Mouse (Mus musculus) lung, postnatal 0 days (tissue): ENCODE results near the gene Slamf8.

Experiments used
- CTCF ChIP-seq: IDR thresholded peaks from 2 replicates; pipeline ENCODE4 v1.5.1; 2016; ENCODE audit warnings: antibody characterized with exemption, mild to moderate bottlenecking
- EP300 ChIP-seq: IDR thresholded peaks from 2 replicates; pipeline ENCODE4 v1.6.1; 2016; ENCODE audit warnings: antibody characterized with exemption, mild to moderate bottlenecking, control low read depth

- TF ChIP-seq EP300, result no peak
- no peak for TF ChIP-seq CTCF
These were observed 48.4 kb upstream of the Slamf8 start for GRCm38 (mm10) chr1:172638781-172639180.
